Mouse (Mus musculus) ovary, postnatal 14 days (tissue): ENCODE data around the gene Tmem179b.
A peak's percentile ranks its signal among the peaks of the same experiment; 100 is the strongest.

ENCODE experiments used
- DNase-seq: peaks from one replicate; pipeline ENCODE4 v3.0.0; 2022; ENCODE audit warnings: low spot score

The Tmem179b gene

DNA sequence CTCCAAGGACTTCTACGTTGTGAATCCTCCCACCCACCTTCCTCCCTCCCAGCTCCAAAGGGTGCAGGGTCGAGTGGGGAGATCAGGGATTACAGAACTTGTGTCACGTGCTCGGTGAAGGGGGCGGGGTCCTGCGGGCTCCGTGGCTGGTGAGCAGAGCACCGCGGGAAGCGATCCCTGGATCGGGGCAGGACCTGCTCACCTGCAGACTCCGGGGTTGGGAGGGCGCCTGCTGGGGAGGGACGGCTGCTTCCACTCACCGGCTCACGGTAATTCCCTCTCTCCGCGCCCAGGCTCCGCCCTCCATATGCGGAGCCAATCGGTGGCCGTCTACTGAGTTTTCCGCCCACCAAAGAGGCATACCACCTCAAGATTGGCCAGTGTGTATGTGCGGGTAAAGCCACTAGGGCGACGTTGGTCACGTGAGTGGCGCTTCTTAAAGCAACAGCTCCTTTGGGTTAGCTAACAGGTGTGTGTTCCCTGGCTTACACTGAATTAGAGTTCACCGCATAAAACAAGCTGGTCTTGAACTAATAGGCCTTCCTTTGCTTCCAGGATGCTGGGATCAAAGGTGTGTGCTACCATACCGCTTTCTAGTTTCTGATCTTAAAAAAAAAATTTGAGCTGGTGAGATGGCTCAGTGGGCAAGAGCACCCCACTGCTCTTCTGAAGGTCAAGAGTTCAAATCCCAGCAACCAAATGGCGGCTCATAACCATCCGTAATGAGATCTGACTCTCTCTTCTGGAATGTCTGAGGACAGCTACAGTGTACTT is 11.9 kb upstream of the Tmem179b start, which contains the start of gene Taf6l:
Gene Taf6l, minus strand, starts transcription at position 410 of the 774 bp plus-strand sequence.
- DNase-seq = peak; percentile 77

DNA sequence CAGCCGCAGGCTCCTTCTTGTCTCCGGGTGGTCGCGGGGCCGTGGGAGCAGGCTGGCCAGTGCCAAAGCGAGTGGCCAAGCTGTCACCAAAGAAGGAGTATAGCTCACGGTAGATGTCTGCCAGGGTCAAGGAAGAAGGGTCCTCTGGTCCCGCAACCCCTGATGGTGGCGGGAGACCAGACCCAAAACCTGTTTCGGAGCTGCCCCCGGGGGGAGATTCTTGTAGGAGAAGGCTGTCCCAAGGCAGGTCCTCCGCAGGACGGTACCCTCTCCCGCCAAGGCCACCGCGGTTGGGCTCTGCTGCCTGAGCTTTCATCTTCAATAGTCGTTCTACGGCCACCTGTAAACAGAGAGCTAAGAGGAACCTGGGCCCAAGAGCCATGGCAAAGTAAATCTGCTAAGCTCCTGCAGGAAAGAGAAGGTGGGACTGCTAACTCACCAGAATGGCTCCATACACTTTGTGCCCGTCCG is 719 bp upstream of the Tmem179b start:
- no peak for DNase-seq

DNA sequence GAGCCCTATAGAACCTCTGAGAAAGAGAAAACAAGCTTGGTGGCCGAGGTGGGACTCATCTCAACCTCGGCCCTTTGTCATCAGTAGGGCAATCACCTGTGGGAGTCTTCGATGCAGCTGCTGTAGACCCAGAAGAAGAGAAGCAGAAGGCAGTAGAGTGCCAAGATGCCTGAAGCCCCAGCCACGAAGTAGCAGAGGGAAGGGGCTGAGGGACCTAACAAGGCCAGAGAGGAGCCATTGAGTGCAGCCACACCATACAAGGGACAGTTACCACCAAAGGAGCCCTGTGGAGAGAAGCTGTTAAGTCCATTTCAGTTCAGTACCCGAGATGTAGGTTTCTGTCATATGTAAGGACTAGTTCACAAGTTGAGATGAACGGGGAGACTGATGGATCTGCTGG is 858 bp downstream of the Tmem179b start:
- no peak for DNase-seq

DNA sequence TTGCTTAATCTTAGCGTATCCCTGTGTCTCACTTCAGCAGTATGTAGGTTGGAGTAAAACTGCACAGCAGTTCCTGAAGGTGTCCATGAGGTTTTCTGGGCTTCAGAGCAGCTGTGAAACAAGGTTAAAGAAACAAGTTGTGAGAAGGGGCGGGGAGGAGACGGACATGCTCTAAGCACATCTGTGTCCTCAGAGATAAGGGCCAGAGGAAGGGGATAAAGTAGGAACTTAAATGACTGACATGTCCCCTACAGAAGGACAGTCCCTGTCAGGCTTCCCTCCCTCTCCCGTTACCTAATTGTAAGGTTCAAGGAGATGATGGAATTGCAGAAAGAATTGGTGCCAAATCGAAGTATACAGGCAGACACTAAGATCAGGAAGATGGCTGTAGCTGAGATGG is 1.3 kb downstream of the Tmem179b start:
- DNase-seq = no peak

DNA sequence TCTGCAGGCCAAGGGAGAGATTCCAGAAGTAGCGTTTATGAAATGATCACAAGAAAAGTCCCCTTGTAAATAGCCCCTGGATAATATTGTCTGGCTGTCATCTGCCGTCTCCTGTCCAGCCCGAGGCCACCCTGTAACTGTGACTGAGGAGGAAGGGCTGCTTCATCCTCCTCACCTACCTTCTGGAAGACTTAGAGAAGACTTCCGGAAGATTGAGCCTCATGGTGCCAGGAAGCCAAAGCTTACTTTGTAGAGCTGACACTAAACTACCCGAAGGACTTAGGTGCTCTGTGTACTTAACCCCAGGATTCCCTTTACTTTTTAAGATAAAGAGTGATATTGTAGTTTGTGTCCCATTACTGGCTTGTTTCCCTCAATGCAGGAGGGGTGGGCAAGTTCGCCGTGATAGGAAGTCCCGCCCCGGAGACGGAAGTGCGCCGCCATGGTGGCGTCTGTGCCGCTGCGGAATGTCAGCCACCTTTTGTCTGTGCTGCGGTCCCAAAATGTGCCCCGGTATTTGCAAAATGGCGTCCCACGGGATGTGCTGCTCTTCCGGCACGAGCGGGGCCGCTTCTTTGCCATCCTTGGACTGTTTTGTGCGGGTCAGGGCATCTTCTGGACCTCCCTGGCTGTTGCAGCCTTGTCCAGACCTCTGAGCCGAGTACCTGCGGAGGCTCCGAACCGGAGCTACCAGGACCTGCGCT is 3.5 kb downstream of the Tmem179b start, which contains the start of gene Tmem223:
Gene Tmem223, plus strand, starts transcription at position 430 of the 704 bp plus-strand sequence.
- DNase-seq = peak; percentile 68

DNA sequence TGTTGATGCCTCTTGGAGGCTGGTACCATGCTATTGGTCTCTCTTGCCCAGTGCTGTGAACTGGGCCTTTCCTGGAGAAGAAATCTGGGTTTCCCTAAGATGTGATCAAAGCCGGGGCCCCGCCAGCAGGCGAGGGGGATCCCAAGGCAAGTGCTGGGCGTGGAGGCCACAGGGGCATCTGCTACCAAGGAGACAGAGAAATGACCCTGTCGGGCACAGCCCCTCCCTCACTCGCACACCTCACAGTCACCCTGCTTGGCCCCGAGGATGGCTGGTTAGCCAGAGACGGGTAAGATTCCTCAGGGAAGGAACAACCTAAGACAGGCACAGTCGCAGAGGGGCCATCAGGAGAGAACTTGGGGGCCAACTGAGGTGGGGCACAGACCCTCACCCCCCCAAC is 8.7 kb downstream of the Tmem179b start:
- no peak for DNase-seq

DNA sequence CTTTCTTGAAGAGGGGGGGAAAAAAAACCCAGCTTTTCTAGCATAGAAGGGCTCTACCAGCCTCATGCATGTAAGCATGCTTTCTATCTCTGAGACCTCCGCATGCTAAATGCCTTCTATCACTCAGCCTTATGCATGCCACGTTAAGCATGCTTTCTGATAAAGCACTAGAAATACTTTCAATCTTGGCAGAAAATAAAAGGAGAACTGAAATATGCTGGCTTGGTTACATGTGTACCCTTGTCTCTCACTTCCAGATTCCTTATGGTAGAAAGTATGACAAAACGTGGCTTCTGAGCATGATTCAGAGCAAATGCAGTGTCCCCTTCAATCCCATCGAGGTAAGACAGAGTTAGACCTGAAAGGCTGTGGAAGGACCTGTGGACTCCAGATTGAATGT is 11.0 kb downstream of the Tmem179b start:
- DNase-seq = no peak

DNA sequence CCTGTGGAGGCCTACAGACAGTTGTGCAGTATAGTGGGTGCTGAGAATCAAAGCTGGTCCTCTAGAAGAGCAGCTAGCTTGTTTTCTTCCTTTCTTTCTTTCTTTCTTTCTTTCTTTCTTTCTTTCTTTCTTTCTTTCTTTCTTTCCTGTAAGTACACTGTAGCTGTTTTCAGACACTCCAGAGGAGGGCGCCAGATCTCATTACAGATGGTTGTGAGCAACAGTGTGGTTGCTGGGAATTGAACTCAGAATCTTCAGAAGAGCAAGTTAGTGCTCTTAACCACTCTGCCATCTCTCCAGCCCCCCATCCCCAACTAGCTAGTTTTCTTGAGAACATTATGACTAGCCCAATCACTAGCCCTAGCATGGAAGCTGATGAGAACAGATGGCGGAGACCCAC is 13.5 kb downstream of the Tmem179b start:
- DNase-seq = no peak

DNA sequence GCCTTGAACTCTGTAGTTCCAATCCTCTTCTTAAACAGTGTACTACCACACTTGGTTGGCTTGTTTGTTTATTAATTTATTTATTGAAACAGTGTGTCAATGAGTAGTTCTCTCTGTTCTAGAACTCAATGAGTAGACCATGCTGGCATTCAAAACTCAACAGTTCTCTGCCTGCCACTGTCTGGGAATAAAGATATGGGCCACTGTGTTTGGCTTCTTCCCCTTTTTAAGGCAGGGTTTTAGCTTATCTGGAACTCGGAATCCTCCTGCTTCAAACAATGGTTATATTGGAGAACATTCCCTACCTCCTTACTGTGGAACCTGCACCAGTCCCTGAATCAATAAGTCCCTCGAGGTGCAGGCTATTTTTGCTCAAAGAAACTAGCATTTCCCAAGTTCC is 15.4 kb downstream of the Tmem179b start:
- DNase-seq = no peak

DNA sequence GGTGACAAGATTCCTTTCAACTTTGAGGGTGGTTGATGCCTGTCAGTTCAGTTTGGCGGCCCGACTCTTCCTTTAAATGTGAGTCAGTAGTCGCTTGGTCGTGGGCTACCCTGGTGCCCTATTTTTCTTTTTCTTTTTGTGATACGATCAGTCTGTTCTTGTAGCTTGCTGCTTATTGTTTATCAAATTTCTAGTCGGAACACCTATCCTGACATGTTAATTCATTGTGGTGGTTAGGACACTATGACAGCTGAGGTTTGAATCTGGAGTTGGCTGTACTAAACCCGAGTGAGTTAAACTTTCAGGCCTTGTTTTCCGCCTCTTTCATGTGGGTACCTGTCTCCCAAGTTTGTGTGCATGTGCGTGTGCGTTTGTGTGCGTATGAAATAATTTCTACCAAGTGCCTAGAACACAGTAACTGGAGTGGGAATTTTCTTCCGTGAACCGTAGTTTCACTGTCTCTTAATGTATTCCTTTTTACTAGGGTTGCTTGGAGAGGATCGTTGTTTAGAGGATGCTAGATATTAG is 16.7 kb downstream of the Tmem179b start:
- DNase-seq = no peak

DNA sequence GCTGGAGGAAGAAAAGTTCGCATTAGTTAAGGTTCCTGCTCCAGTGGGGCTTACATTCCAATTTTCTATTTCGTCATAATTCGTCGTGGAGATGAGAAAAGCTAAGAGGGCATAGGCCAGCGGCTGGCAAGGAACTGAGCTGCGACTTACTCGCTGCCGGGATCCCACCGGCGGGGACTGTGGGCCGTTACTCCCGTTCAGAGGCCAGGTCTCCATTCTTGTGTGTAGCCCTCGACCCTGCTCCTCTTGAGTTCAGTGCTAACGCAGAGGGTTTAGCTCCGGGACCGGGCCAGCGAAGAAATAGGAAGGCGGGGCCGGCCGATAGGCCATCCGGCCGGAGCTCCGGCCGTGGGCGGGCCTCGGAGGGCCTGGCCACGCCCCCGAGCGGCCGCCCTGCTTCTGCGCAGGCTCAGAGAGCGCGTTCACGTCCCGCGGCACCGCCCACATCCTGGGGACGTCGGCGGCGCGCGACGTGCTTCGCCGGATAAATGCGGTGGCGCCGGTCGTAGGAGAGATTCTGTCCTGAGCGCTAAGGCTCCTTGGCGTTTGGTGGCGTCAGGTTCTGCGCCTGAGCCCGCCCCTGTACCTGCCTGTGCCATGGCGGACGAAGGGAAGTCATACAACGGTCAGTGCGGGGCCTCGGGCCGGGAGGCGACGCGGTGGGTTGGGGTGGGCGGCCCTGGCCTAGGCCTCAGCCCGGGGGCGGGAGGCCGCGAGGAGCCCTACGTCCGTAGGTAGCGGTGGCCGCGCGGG is 17.5 kb downstream of the Tmem179b start, which contains the start of gene Nxf1:
Gene Nxf1, plus strand, starts transcription at position 439 of the 753 bp plus-strand sequence.
- peak; percentile 89 for DNase-seq

DNA sequence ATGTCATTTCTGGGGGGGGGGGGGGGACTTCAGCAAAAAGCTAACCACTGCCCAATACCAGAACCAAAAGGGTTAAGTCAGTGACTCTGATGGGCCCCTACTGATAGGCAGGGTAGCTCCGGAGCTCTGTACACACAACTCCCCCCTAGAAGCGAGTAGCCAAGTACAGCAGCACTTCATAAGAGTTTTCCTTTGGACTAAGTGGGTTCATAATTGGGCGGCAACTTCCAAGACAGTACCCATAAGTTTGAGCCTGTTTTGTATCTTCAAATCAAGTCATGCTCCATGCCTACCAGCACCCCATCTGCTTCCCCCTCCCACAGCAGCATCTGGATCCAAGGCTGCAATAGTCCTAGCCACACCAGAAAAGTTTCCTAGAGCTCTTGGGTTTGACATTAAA is 18.6 kb downstream of the Tmem179b start:
- no peak for DNase-seq

DNA sequence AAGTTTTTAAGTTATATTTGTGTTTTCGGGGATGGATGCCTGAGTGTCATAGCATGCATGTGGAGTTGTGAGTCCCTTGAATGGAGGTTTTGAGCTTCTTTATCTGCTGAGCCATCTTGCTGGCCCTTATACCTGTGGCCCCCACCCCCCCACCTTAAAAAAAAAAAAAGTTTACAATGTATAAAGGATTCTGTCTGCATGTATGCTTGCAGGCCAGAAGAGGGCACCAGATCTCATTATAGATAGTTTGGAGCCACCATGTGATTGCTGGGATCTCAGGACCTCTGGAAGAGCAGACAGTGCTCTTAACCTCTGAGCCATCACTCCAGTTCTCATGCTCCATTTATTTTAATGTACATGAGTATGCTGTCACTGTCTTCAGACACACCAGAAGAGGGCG is 26.9 kb downstream of the Tmem179b start:
- no peak for DNase-seq

DNA sequence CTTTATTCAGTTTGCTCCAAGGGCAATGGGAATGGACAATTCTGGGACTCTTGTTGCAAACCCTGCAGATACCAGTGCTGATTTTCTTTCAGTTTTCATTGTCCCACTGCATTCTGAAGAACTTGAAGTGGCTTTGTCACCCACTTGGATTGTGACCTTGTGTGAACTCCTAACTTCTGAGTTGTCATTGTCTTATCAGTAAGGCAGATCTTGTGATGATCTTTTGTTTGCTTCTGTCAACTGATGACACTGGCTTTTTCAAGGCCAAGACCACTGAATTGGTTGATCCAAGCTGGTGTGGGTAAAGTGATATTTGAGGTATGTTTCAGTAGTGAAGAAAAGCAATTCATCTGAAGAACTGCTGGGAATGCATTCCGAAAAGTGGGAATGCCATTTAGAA is 28.9 kb downstream of the Tmem179b start:
- DNase-seq = no peak

DNA sequence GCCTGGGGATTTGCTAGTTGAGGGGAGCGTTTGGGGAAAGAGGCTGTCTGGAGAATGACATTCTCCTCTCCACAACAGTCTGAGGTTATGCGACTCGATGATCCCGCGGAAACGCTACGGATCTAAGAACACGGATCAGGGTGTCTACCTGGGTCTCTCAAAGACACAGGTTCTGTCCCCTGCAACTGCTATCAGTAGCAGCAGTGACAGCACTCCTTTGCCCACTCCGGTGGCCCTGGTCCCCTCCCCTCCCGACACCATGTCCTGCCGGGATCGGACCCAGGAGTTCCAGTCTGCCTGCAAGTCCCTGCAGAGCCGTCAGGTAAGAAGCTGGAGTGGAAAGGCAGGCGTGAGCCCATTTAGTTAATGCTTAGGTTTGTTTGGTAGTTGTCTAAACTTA is 32.1 kb downstream of the Tmem179b start:
- no peak for DNase-seq

DNA sequence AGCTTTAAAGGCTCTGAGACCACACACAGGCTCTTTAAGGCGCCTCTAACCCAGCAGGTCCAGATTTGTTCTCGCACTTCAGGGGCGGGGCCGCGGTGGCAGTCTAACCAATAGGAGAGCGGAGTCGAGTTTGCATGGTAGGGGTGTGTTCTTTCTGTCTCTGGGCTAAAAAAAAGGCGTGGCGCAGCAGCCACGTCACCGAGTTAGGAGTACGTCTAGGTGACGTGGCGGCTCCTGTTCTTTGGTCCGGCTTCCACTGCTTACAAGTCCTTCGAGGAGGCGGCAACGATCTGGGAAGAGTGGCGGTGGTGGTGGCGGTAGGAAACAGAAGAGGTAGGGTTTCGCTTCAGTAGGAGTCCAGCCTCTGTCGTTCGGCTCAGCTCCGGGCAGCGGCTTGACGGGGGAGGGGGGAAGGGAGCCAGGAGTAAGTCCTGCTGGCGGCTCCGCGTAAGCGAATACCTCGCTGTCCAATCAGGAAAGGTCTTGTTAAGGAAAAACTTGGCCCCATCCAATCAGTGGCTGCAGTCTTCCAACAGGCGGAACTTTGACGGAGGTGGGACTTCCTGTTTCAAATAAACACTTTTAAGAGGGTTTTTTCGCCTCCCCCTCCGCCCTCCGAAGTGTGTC is 32.9 kb downstream of the Tmem179b start, which contains the start of gene Stx5a:
Gene Stx5a, plus strand, starts transcription at position 171 of the 627 bp plus-strand sequence.
- DNase-seq = peak; percentile 85

DNA sequence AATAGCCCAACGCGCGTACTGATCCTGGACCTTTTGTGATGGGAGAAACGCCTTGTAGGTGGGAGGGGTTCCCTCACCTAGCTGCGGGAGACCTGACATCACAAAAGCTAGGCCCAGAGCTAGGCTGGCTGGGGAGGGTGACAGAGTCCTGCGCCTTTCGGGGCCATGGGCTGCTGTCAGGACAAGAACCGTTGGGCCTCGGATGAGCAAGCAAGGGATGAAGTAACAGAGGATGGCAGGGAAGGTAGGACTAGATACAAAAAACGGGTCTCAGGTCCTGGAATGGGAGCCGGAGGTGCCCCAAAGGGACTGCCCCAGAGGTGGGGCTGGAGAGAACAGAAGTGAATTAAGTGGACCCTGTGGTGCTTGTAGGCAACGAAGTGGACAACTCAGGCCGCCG is 33.7 kb downstream of the Tmem179b start, which contains the start of gene 1700092M07Rik:
Gene 1700092M07Rik, plus strand, starts transcription at position 116 of the 400 bp plus-strand sequence.
- DNase-seq = no peak

DNA sequence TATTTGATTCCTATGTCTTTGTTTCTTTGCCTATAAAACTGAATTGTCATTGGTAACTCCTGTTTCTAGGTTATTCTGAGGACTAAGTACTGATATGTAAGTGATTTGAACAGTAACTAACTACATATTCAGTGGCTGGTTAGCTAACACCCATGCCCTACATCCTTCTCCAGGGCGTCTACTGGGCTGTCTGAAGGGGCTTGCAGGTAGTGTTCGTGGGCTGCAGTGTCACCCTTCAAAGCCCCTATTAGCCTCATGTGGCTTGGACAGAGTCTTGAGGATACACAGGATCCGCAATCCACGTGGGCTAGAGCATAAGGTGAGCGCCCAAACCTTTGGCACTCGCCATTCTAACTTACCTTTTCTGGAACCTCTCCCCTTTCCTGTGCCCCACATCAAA is 34.6 kb downstream of the Tmem179b start:
- DNase-seq = no peak

DNA sequence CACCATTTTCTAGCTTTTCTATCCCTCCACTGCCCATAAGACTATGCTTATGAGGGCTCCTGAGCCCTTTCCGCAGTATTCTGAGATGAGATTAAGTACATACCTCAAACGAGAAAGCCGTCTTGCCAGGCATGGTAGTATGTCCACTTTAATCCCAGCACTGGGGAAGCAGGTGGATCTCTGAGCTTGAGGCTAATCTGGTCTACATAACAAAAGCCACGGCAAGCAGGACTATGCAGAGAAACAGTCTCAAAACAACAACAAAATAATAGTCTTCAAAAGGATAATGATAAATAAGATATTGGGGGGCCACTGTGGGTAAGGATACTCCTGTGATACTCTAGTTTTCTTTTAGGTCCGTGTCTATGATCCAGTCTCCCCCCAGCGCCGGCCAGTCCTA is 35.4 kb downstream of the Tmem179b start:
- DNase-seq = no peak

DNA sequence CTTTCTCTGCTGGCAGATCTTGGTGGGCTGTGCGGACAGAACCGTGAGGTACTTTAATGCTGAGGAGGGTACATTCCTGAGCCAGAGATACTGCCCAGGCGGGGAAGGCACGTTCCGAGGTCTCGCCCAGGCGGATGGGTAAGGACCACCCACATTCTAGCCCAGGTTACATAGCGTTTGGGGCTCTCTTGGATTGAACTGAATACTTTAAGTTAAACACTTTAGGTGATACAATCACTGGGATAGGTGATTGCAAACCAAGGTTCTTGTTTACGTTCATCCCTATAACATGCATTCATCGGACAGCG is 38.2 kb downstream of the Tmem179b start:
- DNase-seq = no peak

DNA sequence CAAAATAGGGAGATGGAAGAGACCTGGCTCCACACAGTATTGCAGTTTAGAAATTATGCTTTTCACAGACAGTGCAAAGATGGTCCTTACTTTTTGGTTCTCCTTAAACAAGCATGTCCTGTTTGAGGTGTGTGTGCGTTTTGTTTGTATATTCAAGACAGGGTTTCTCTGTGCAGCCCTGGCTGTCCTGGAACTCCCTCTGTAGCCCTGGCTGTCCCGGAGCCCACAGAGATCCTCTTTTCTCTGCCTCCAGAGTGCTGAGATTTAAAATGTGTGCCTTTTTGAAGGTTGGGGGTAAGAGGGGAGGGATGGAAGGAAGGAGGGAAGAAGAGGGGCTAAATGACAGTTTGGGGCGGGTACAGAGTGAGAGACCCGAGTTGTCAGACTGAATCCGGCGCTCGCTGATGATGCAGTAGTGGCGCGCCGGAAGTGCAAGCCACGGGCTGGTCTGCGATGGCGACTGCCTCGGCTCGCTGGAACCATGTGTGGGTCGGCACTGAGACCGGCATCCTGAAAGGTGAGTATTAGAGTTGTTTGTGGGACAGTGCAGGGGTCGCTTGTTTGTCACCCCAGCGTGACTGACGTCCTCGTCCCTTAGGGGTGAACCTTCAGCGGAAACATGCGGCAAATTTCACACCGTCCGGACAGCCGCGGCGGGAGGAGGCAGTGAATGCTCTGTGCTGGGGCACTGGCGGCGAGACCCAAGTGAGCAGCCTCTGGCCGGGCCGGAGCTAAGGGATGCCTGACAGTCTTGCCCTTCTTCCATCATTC is 38.7 kb downstream of the Tmem179b start, which contains the start of gene Wdr74:
Gene Wdr74, plus strand, starts transcription at position 439 of the 771 bp plus-strand sequence.
- peak; percentile 93 for DNase-seq
